Mouse (Mus musculus) heart, postnatal 0 days (tissue): ENCODE results near the gene Nynrin.

Experiments
- CTCF ChIP-seq: IDR thresholded peaks from 2 replicates; pipeline ENCODE4 v1.5.1; 2016; ENCODE audit warnings: antibody characterized with exemption, control low read depth, low read depth
- EP300 ChIP-seq: IDR thresholded peaks from 2 replicates; pipeline ENCODE4 v1.6.1; 2016; ENCODE audit warnings: antibody characterized with exemption, low read depth

DNA sequence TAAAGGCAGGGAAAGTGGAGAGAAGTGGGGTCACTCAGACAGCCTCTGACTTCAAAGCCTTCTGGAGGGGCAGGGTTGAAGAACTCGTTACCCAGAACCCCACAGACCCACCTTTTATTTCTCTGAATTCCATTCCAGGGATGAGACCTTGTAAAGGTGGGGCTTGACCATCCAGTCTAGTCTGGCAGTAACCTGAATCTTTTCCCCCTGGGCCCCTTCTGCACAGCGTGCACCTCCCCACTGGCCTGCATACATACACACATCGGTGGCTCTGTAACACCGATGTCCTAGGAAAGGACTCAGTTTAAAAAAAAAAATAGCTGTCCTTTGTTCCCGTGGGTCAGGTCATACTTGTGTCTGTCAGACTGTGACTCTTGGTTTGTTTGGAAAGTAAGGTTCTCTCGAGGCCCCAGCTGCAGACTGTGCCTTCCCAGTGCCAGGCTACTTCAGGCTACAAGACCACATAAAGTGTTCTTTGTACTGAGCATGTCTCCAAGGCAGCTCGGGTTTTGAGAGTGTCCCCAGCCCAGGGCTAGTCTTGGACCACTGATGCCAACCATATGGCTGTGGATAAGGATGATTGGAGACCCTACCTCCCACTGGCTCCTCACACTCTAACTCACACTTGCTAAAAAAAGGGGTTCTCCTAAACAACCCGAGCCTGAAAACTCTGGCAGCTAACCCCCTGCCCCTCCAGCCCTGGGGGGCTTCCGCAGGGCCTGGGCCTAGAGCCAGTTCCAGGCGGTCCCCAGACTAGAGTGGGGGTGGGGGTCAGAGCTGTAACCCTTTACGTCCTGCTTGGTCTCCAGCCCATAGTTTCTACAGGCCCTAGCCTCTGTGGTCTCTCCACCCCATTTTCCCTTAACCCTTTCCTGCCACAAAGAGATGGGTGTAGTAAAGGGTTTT is 911 bp upstream of the Nynrin start:
- TF ChIP-seq CTCF (no peak), EP300 (no peak)
